Mouse (Mus musculus) G1E (cell line): ENCODE data around the gene Gtf2a1l. TPM values are rescaled to one million over a fixed set of nuclear protein-coding genes. Genes with fewer than 3 reads are reported as not detected.

Source experiments
- ATAC-seq: 2 replicates; pipeline ENCODE4 v1.8.0; 2016; ENCODE audit warnings: mild to moderate bottlenecking; ENCODE audit not compliant: insufficient number of reproducible peaks, poor library complexity, low FRiP score, severe bottlenecking; ENCODE audit errors: extremely low read depth
- DNase-seq: peaks from one replicate; pipeline ENCODE4 v3.0.0; 2012; ENCODE audit warnings: low spot score
- H3K27me3 ChIP-seq: 2 replicates; pipeline ENCODE4 v1.6.1; 2012; ENCODE audit warnings: mild to moderate bottlenecking, low read length, inconsistent platforms; ENCODE audit not compliant: insufficient read depth
- H3K36me3 ChIP-seq: replicated peaks from 2 replicates; pipeline ENCODE3; 2012; ENCODE audit warnings: mild to moderate bottlenecking, inconsistent platforms
- H3K4me1 ChIP-seq: 2 replicates; pipeline ENCODE4 v1.6.1; 2012; ENCODE audit warnings: low read depth, low read length, inconsistent platforms, mixed read lengths; ENCODE audit not compliant: insufficient read depth
- H3K4me3 ChIP-seq: 2 replicates; pipeline ENCODE4 v1.5.1; 2012; ENCODE audit warnings: low read depth, mild to moderate bottlenecking, inconsistent platforms, low read length, moderate library complexity, mixed read lengths
- H3K9me3 ChIP-seq: replicated peaks from 2 replicates; pipeline ENCODE4 v1.6.1; 2012; ENCODE audit warnings: inconsistent platforms
- CTCF ChIP-seq: IDR thresholded peaks from 2 replicates; pipeline ENCODE4 v1.5.1; 2012; ENCODE audit warnings: low read depth, low read length, inconsistent platforms, mixed read lengths
- GATA1 ChIP-seq: IDR thresholded peaks from 2 replicates; pipeline ENCODE4 v1.6.1; 2012; ENCODE audit warnings: borderline replicate concordance, low read length, inconsistent platforms, mixed read lengths
- GATA2 ChIP-seq: IDR thresholded peaks from 2 replicates; pipeline ENCODE4 v1.6.1; 2012; ENCODE audit warnings: low read depth, low read length, inconsistent platforms, borderline replicate concordance
- POLR2AphosphoS5 ChIP-seq: IDR thresholded peaks from 2 replicates; pipeline ENCODE4 v1.6.1; 2012; ENCODE audit warnings: low read depth, low read length, inconsistent platforms; ENCODE audit not compliant: insufficient replicate concordance
- TAL1 ChIP-seq: conservative IDR thresholded peaks from 2 replicates; pipeline ENCODE4 v1.6.1; 2012; ENCODE audit warnings: low read depth, low read length, inconsistent platforms, mixed read lengths
- polyA plus RNA-seq: library from polyadenylated mRNA; stranded (reverse); fragments of >175 nt; gene quantifications from 2 replicates; pipeline ENCODE4 v1.2.3, GENCODE M21; 2012
- total RNA-seq, 2 experiments: library from RNA; stranded (forward) in 1 of 2; stranded (reverse) in 1 of 2; fragments of 200-1000 nt in 1 of 2; fragments of >200 nt in 1 of 2; fragmentation: Nextera tagmentation in 1 of 2; gene quantifications; 2 replicates each; pipeline ENCODE4 v1.2.3; 2014 to 2017

Gtf2a1l gene
- total and polyA plus RNA-seq, 3 experiments, result not detected

GRCm38 (mm10) chr17:88758003-88758437 is 89.6 kb downstream of the Gtf2a1l start:
- DNase-seq (no peak), ATAC-seq (no peak)
- Histone ChIP-seq H3K4me1 (no peaks in the 10 kb centered on the region), H3K9me3 (peaks cover 27% of the 10 kb centered on the region), H3K36me3 (no peaks in the 10 kb centered on the region), H3K4me3 (no peak overlapping the region), H3K27me3 (no peaks in the 10 kb centered on the region)
- TF ChIP-seq GATA1 (no peak), POLR2AphosphoS5 (no peak), TAL1 (no peak), CTCF (no peak), GATA2 (no peak)

- H3K4me3 ChIP-seq, result no peak overlapping the region
- DNase-seq, result no peak
- no peak for ATAC-seq
- TF ChIP-seq GATA1 (no peak), TAL1 (no peak), CTCF (no peak), POLR2AphosphoS5 (no peak), GATA2 (no peak)
- peaks cover 19% of the 10 kb centered on the region; the same call in 1 of the 2 replicates for H3K9me3 ChIP-seq
- no peaks in the 10 kb centered on the region for H3K4me1 ChIP-seq
- H3K36me3 ChIP-seq, result no peaks in the 10 kb centered on the region
- no peaks in the 10 kb centered on the region for H3K27me3 ChIP-seq
Observed at GRCm38 (mm10) chr17:88763396-88764135, 95.1 kb downstream of the Gtf2a1l start.

DNA sequence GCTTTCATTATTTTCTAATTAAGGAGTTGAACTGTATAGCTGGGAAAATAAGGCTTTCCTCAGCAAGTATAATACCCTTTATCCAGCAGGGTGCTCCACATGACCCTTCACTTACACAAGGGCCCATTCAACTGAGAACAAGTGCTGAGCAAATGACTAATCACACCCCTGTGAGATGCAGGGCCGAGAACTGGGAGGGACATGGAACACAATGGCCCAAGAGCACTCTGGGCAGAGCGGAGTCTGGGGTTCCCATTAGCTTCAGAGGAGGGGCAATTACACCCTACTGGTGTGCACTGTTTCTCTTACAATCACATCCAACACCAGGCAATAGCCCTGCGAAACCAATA is 95.7 kb downstream of the Gtf2a1l start:
- Histone ChIP-seq H3K27me3 (no peaks in the 10 kb centered on the region), H3K4me1 (no peaks in the 10 kb centered on the region), H3K9me3 (peaks cover 17% of the 10 kb centered on the region; the same call in 1 of the 2 replicates), H3K4me3 (no peak overlapping the region), H3K36me3 (no peaks in the 10 kb centered on the region)
- ATAC-seq (no peak), DNase-seq (no peak)
- TF ChIP-seq GATA1 (no peak), TAL1 (no peak), GATA2 (no peak), CTCF (no peak), POLR2AphosphoS5 (no peak)

Other genes with a start within 250 kb of the Gtf2a1l start
- gene Foxn2, start 227.9 kb upstream of the Gtf2a1l start, total RNA-seq (2014; fragmentation: Nextera tagmentation), result 43.9 and 44.0 TPM in 2 replicates
- gene Foxn2, start 227.9 kb upstream of the Gtf2a1l start, total RNA-seq (2017), result 41.4 and 42.0 TPM in 2 replicates
- gene Foxn2, start 227.9 kb upstream of the Gtf2a1l start, polyA plus RNA-seq, result 15.4 and 18.8 TPM in 2 replicates
- 31.8 and 34.3 TPM in 2 replicates for gene Ppp1r21, start 138.5 kb upstream of the Gtf2a1l start, total RNA-seq (2014; fragmentation: Nextera tagmentation)
- gene Ppp1r21, start 138.5 kb upstream of the Gtf2a1l start, total RNA-seq (2017), result 31.0 and 33.5 TPM in 2 replicates
- 3.4 and 4.6 TPM in 2 replicates for gene Ppp1r21, start 138.5 kb upstream of the Gtf2a1l start, polyA plus RNA-seq
- 0.39 and 1.1 TPM in 2 replicates for gene Ston1, start 71.0 kb upstream of the Gtf2a1l start, total RNA-seq (2014; fragmentation: Nextera tagmentation)
- 0.06 and 0.49 TPM in 2 replicates for gene Ston1, start 71.0 kb upstream of the Gtf2a1l start, total RNA-seq (2017)
- 0.09 and 0.14 TPM in 2 replicates for gene Ston1, start 71.0 kb upstream of the Gtf2a1l start, polyA plus RNA-seq
- not detected in 2 replicates for gene Lhcgr, start 123.3 kb downstream of the Gtf2a1l start, total RNA-seq (2014; fragmentation: Nextera tagmentation)
- gene Lhcgr, start 123.3 kb downstream of the Gtf2a1l start, total RNA-seq (2017), result 0.06 and 0.16 TPM in 2 replicates
- not detected in 2 replicates for gene Lhcgr, start 123.3 kb downstream of the Gtf2a1l start, polyA plus RNA-seq